Comparison of ENCODE assay signal across 8 mouse cellular contexts in genomic region chr1:36471181-36472105, GRCm38 (mm10). TPM values are rescaled to one million over a fixed set of nuclear protein-coding genes. Genes with fewer than 3 reads are reported as not detected.
DNase-seq lines count a peak whose midpoint lies in the region; ATAC-seq and TF ChIP-seq lines count a peak whose summit lies in the region.

Gene Cnnm4, plus strand, starts transcription at chr1:36471620.

- ATAC-seq in cerebellum, adult (ENCODE audit: insufficient number of reproducible peaks, low FRiP score, low TSS enrichment) = peak; percentile 63
- ATAC-seq in forebrain, embryonic 13.5 days = peak; percentile 91
- ATAC-seq in liver, embryonic 16.5 days (ENCODE audit: low read depth) = peak; percentile 93
- peak; percentile 89 for ATAC-seq in neural tube, embryonic 12.5 days (ENCODE audit: low FRiP score, low read depth)
- peak; percentile 92 for ATAC-seq in stomach, postnatal 0 days (ENCODE audit: low FRiP score, low TSS enrichment)

- peaks cover 56% of the 10 kb centered on the region for H3K27me3 ChIP-seq in E14TG2a.4 (ENCODE audit: insufficient read depth, low read length)
- H3K27me3 ChIP-seq in forebrain, embryonic 13.5 days = peaks cover 4% of the 10 kb centered on the region; the same call in 1 of the 2 replicates
- peaks cover 12% of the 10 kb centered on the region for H3K27me3 ChIP-seq in liver, embryonic 16.5 days (ENCODE audit: control insufficient read depth, insufficient read depth, low read depth, low read length)
- H3K27me3 ChIP-seq in neural tube, embryonic 12.5 days (replicated peaks) = 0 out of 2 replicates have a peak, but pooled peaks cover 5% of the 10 kb centered on the region
- no peaks in the 10 kb centered on the region for H3K27me3 ChIP-seq in stomach, postnatal 0 days (ENCODE audit: control insufficient read depth, insufficient read depth, low read length)

- H3K36me3 ChIP-seq in E14TG2a.4 (ENCODE audit: insufficient read depth, low read length) = no peaks in the 10 kb centered on the region
- H3K36me3 ChIP-seq in forebrain, embryonic 13.5 days (ENCODE audit: poor library complexity, severe bottlenecking) = no peaks in the 10 kb centered on the region
- H3K36me3 ChIP-seq in liver, embryonic 16.5 days (ENCODE audit: control insufficient read depth, insufficient read depth) = no peaks in the 10 kb centered on the region
- no peaks in the 10 kb centered on the region for H3K36me3 ChIP-seq in neural tube, embryonic 12.5 days
- no peaks in the 10 kb centered on the region for H3K36me3 ChIP-seq in stomach, postnatal 0 days (ENCODE audit: control insufficient read depth, insufficient read depth, low read length)

- DNase-seq in heart, postnatal 10 days = peak; percentile 89 to 92
- DNase-seq in large intestine, adult 2 months (ENCODE audit: low read depth, low spot score) = no peak
- peak; percentile 97 for DNase-seq in stomach, postnatal 0 days (ENCODE audit: low spot score)

- no peaks in the 10 kb centered on the region for H3K9me3 ChIP-seq in E14TG2a.4 (ENCODE audit: low read length)
- no peaks in the 10 kb centered on the region for H3K9me3 ChIP-seq in forebrain, embryonic 13.5 days (replicated peaks)
- H3K9me3 ChIP-seq in liver, embryonic 16.5 days (replicated peaks; ENCODE audit: control insufficient read depth, low read length) = no peaks in the 10 kb centered on the region
- H3K9me3 ChIP-seq in neural tube, embryonic 12.5 days = no peaks in the 10 kb centered on the region
- H3K9me3 ChIP-seq in stomach, postnatal 0 days (ENCODE audit: control insufficient read depth, low read length) = no peaks in the 10 kb centered on the region

- WGBS in forebrain, embryonic 13.5 days = under 1% methylated on average over 63 of the region's 98 CpGs
- WGBS in large intestine, adult 2 months = under 1% methylated on average over 80 of the region's 98 CpGs
- WGBS in liver, embryonic 16.5 days (ENCODE audit: insufficient replicate concordance) = under 1% methylated on average over 76 of the region's 98 CpGs
- WGBS in neural tube, embryonic 12.5 days = under 1% methylated on average over 74 of the region's 98 CpGs
- under 1% methylated on average over 70 of the region's 98 CpGs for WGBS in stomach, postnatal 0 days

- peaks cover 30% of the 10 kb centered on the region for H3K4me1 ChIP-seq in E14TG2a.4 (replicated peaks; ENCODE audit: low read depth, low read length)
- H3K4me1 ChIP-seq in forebrain, embryonic 13.5 days = peaks cover 53% of the 10 kb centered on the region
- peaks cover 36% of the 10 kb centered on the region for H3K4me1 ChIP-seq in liver, embryonic 16.5 days (ENCODE audit: control insufficient read depth, low read depth, low read length)
- H3K4me1 ChIP-seq in neural tube, embryonic 12.5 days = peaks cover 47% of the 10 kb centered on the region
- H3K4me1 ChIP-seq in stomach, postnatal 0 days (replicated peaks; ENCODE audit: control insufficient read depth, insufficient read depth) = peaks cover 22% of the 10 kb centered on the region

- H3K9ac ChIP-seq in forebrain, embryonic 13.5 days = peak within 1 kb of the TSS; percentile 80
- H3K9ac ChIP-seq in liver, embryonic 16.5 days (ENCODE audit: low read depth, low read length) = peak within 1 kb of the TSS; percentile 77
- peak within 1 kb of the TSS; percentile 64 for H3K9ac ChIP-seq in neural tube, embryonic 12.5 days
- H3K9ac ChIP-seq in stomach, postnatal 0 days (ENCODE audit: low read length) = peak within 1 kb of the TSS; percentile 79

- TF ChIP-seq EP300 in stomach, postnatal 0 days (optimal IDR thresholded peaks at IDR 0.05) = no peak

- peak within 1 kb of the TSS; percentile 35; the same call in 1 of the 2 replicates for H3K27ac ChIP-seq in forebrain, embryonic 13.5 days
- H3K27ac ChIP-seq in liver, embryonic 16.5 days (ENCODE audit: low read length) = peak within 1 kb of the TSS; percentile 86
- 0 out of 2 replicates have a peak within 1 kb of the TSS, but pooled peaks have one; percentile 42 for H3K27ac ChIP-seq in neural tube, embryonic 12.5 days
- H3K27ac ChIP-seq in stomach, postnatal 0 days (replicated peaks) = peak within 1 kb of the TSS; percentile 91

- H3K4me2 ChIP-seq in forebrain, embryonic 13.5 days = peak within 1 kb of the TSS; percentile 75
- H3K4me2 ChIP-seq in liver, embryonic 16.5 days (ENCODE audit: low read depth, low read length) = peak within 1 kb of the TSS; percentile 95
- peak within 1 kb of the TSS; percentile 65 for H3K4me2 ChIP-seq in neural tube, embryonic 12.5 days (replicated peaks)
- peak within 1 kb of the TSS; percentile 86 for H3K4me2 ChIP-seq in stomach, postnatal 0 days (replicated peaks; ENCODE audit: low read depth)

- TF ChIP-seq CTCF in E14TG2a.4 (conservative IDR thresholded peaks at IDR 0.05; ENCODE audit: low read length) = no peak
- TF ChIP-seq CTCF in stomach, postnatal 0 days (IDR thresholded peaks at IDR 0.05; ENCODE audit: low read depth) = peak; percentile 60

- intact Hi-C loops in heart, postnatal 10 days (cut with DNase I) = loop anchor here (1.0 to 2.0 kb wide), 4 partner anchors 21 to 163 kb away; partner anchors contain the start of genes Kansl3 and Lman2l

- peak within 1 kb of the TSS; percentile 91 for H3K4me3 ChIP-seq in E14TG2a.4 (replicated peaks; ENCODE audit: low read length)
- peak within 1 kb of the TSS; percentile 67 for H3K4me3 ChIP-seq in forebrain, embryonic 13.5 days
- H3K4me3 ChIP-seq in liver, embryonic 16.5 days (ENCODE audit: low read depth, low read length) = peak within 1 kb of the TSS; percentile 73
- peak within 1 kb of the TSS; percentile 60 for H3K4me3 ChIP-seq in neural tube, embryonic 12.5 days
- H3K4me3 ChIP-seq in stomach, postnatal 0 days (ENCODE audit: low read depth, low read length) = peak within 1 kb of the TSS; percentile 64

RNA-seq across cellular contexts. Expression of gene Cnnm4, which starts in this region (rescaled TPM):
- 10.0 and 10.2 TPM in 2 replicates for polyA plus RNA-seq in forebrain, embryonic 13.5 days (2015; fragmentation: Nextera tagmentation; extraction: Ambion mirVana)
- total RNA-seq in heart, postnatal 10 days (2021) = 1 to 10 TPM; 3.5 to 4.1 TPM
- polyA plus RNA-seq in large intestine, adult 2 months (2012; rRNA removed) = 103 and 109 TPM in 2 replicates
- polyA plus RNA-seq in liver, embryonic 16.5 days (2015; fragmentation: Nextera tagmentation; extraction: Ambion mirVana) = 2.5 and 2.7 TPM in 2 replicates
- 10.1 and 10.6 TPM in 2 replicates for polyA plus RNA-seq in neural tube, embryonic 12.5 days (2016; fragmentation: Nextera tagmentation; extraction: Ambion mirVana)
- polyA plus RNA-seq in stomach, postnatal 0 days (2015; fragmentation: Nextera tagmentation; extraction: Ambion mirVana) = 18.2 and 19.1 TPM in 2 replicates

Comparison
In these comparisons a context has a peak if more than half of its experiments do, and no peak if none do; other contexts are left out.
1. H3K27ac ChIP-seq: peak in every context shown above with its lines; median percentile 91 in stomach, postnatal 0 days; 86 in liver, embryonic 16.5 days; 42 in neural tube, embryonic 12.5 days; 35 in forebrain, embryonic 13.5 days.